In genomic region chr6:78899952-78900351, GRCm38 (mm10) we compare ENCODE assay signal across 8 mouse cellular contexts.
A peak's percentile ranks its signal among the peaks of the same experiment; 100 is the strongest.
DNase-seq lines count a peak whose midpoint lies in the region; ATAC-seq and TF ChIP-seq lines count a peak whose summit lies in the region.

No protein-coding gene starts in this region.

- no peak overlapping the region for H3K4me3 ChIP-seq in kidney, embryonic 16.5 days (ENCODE audit: low read length)
- no peak overlapping the region for H3K4me3 ChIP-seq in ES-E14 (ENCODE audit: insufficient read depth in 1 of 2, low read depth in 1 of 2, low read length in 2 of 2, poor library complexity in 1 of 2, severe bottlenecking in 1 of 2)

- H3K27me3 ChIP-seq in kidney, embryonic 16.5 days (ENCODE audit: insufficient read depth, low read length) = no peaks in the 10 kb centered on the region

- ATAC-seq in kidney, embryonic 16.5 days (ENCODE audit: low FRiP score, low TSS enrichment) = no peak

- in situ Hi-C loops in ES-E14 (cut with MboI; ENCODE audit: low sequenced_read_pairs in 2 of 2, unreplicated experiment in 2 of 2) = no loop called here

- DNase-seq in kidney, adult 18-20 months = peak; percentile 19
- DNase-seq in A20 (ENCODE audit: low read depth, low spot score) = peak; percentile 35
- DNase-seq in ES-E14 (ENCODE audit: low read depth, low spot score) = peak; percentile 55
- DNase-seq in cerebellum, postnatal 25 days = peak; percentile 10 to 56
- DNase-seq in layer of hippocampus, adult 18-20 months (ENCODE audit: low spot score in 2 of 2) = peak; percentile 1 to 38
- peak; percentile 25 for DNase-seq in retina, postnatal 7 days (ENCODE audit: low read depth, low spot score)
- DNase-seq in spleen, postnatal 4 days (ENCODE audit: low spot score in 2 of 2) = no peak

- 9% methylated on average over 2 of the region's 2 CpGs for WGBS in kidney, embryonic 16.5 days

- no peak overlapping the region for H3K9ac ChIP-seq in kidney, embryonic 16.5 days (replicated peaks; ENCODE audit: low read length)
- no peak overlapping the region for H3K9ac ChIP-seq in ES-E14 (ENCODE audit: insufficient read depth, low read depth, low read length, poor library complexity, severe bottlenecking)

- H3K36me3 ChIP-seq in kidney, embryonic 16.5 days (ENCODE audit: insufficient read depth, low read length) = no peaks in the 10 kb centered on the region
- no peaks in the 10 kb centered on the region for H3K36me3 ChIP-seq in ES-E14 (ENCODE audit: control insufficient read depth, insufficient read depth, low read length, poor library complexity, severe bottlenecking)

- H3K4me1 ChIP-seq in kidney, embryonic 16.5 days (ENCODE audit: insufficient read depth, low read length) = no peaks in the 10 kb centered on the region
- no peaks in the 10 kb centered on the region for H3K4me1 ChIP-seq in ES-E14 (ENCODE audit: control insufficient read depth in 2 of 2, insufficient read depth in 2 of 2, low read length in 2 of 2, poor library complexity in 1 of 2)

- H3K4me2 ChIP-seq in kidney, embryonic 16.5 days (replicated peaks; ENCODE audit: low read depth, low read length) = no peak overlapping the region

- no peaks in the 10 kb centered on the region for H3K9me3 ChIP-seq in kidney, embryonic 16.5 days (ENCODE audit: low read length)
- H3K9me3 ChIP-seq in ES-E14 (ENCODE audit: control insufficient read depth, insufficient read depth, low read depth, low read length) = no peaks in the 10 kb centered on the region

- H3K27ac ChIP-seq in kidney, embryonic 16.5 days (ENCODE audit: low read length) = no peak overlapping the region
- no peak overlapping the region for H3K27ac ChIP-seq in ES-E14 (ENCODE audit: insufficient read depth, low read depth, low read length, poor library complexity, severe bottlenecking)

TF ChIP-seq in ES-E14, 5 proteins besides CTCF, POLR2A, EP300 and RAD21:
- TF ChIP-seq ZNF384 (IDR thresholded peaks at IDR 0.05; ENCODE audit: low read depth, low read length) (no peak), ZC3H11A (IDR thresholded peaks at IDR 0.05; ENCODE audit: borderline replicate concordance, low read depth, low read length) (0 out of 2 replicates have a peak, but pooled peaks have one; percentile 15), MAFK (IDR thresholded peaks at IDR 0.05; ENCODE audit: insufficient read depth, low read depth, low read length) (no peak), CHD2 (IDR thresholded peaks at IDR 0.05; ENCODE audit: low read depth, low read length) (no peak), HCFC1 (IDR thresholded peaks at IDR 0.05; ENCODE audit: borderline replicate concordance, insufficient read depth, low read length) (no peak)

Comparison
In these comparisons a context has a peak if more than half of its experiments do, and no peak if none do; other contexts are left out.
1. DNase-seq: peak in kidney, adult 18-20 months (single experiment), A20 (single experiment), ES-E14 (single experiment), cerebellum, postnatal 25 days (2 of 2), layer of hippocampus, adult 18-20 months (2 of 2) and retina, postnatal 7 days (single experiment); none in spleen, postnatal 4 days (0 of 2).